Mouse (Mus musculus) midbrain, embryonic 14.5 days (tissue): ENCODE data around the gene Als2. TPM values are rescaled to one million over a fixed set of nuclear protein-coding genes. Genes with fewer than 3 reads are reported as not detected.
A peak's percentile ranks its signal among the peaks of the same experiment; 100 is the strongest.

Experiments used
- ATAC-seq: fragments of 200-750 bp; cut with Nextera tagmentation; 2 replicates; pipeline ENCODE4 v1.8.0; 2017; ENCODE audit warnings: moderate number of reproducible peaks, moderate library complexity; ENCODE audit not compliant: low FRiP score, low TSS enrichment
- DNase-seq: peaks from one replicate; pipeline ENCODE4 v3.0.0-alpha.2; 2015
- H3K27ac ChIP-seq: fragments of 300-500 bp; sonication (generic); replicated peaks from 2 replicates; pipeline ENCODE4 v1.5.1; 2014; ENCODE audit warnings: mild to moderate bottlenecking, low read depth, low read length, moderate library complexity
- H3K27me3 ChIP-seq: fragments of 300-500 bp; sonication (generic); 2 replicates; pipeline ENCODE4 v1.6.1; 2014; ENCODE audit warnings: low read length, control low read depth, mixed read lengths; ENCODE audit not compliant: control insufficient read depth, insufficient read depth
- H3K36me3 ChIP-seq: fragments of 300-500 bp; sonication (generic); 2 replicates; pipeline ENCODE4 v1.6.1; 2014; ENCODE audit warnings: low read length, control low read depth; ENCODE audit not compliant: control insufficient read depth, insufficient read depth
- H3K4me1 ChIP-seq: fragments of 300-500 bp; sonication (generic); 2 replicates; pipeline ENCODE4 v1.6.1; 2014; ENCODE audit warnings: mild to moderate bottlenecking, antibody characterized with exemption, low read length, control low read depth; ENCODE audit not compliant: control insufficient read depth, insufficient read depth
- H3K4me2 ChIP-seq: fragments of 300-500 bp; sonication (generic); 2 replicates; pipeline ENCODE4 v1.6.1; 2014; ENCODE audit warnings: mild to moderate bottlenecking, low read length, moderate library complexity
- H3K4me3 ChIP-seq: fragments of 300-500 bp; sonication (generic); replicated peaks from 2 replicates; pipeline ENCODE4 v1.5.1; 2014; ENCODE audit warnings: low read depth, low read length
- H3K9ac ChIP-seq: fragments of 300-500 bp; sonication (generic); replicated peaks from 2 replicates; pipeline ENCODE4 v1.6.1; 2014; ENCODE audit warnings: mild to moderate bottlenecking, low read length, moderate library complexity
- H3K9me3 ChIP-seq: fragments of 300-500 bp; sonication (generic); 2 replicates; pipeline ENCODE4 v1.6.1; 2016; ENCODE audit warnings: low read length, control low read depth, mixed read lengths; ENCODE audit not compliant: control insufficient read depth
- WGBS: fragments of 180-500 bp; shearing (Covaris S2); extraction: QIAGEN DNeasy Blood & Tissue Kit; methylation state at CpG from one replicate; pipeline ENCODE4 v1.1.7; 2014; 5-methylcytosine and 5-hydroxymethylcytosine counted together
- polyA plus RNA-seq: library from polyadenylated mRNA; unstranded; fragments of >200 nt; fragmentation: Nextera tagmentation; extraction: Ambion mirVana; gene quantifications from 2 replicates; pipeline ENCODE4 v1.2.1, GENCODE M21; 2014

Als2 gene
- polyA plus RNA-seq, 1 experiment from 2014 or later, result 24.1 TPM

GRCm38 (mm10) chr1:59119720-59120457, 117.1 kb downstream of the Als2 start, which contains the start of gene Tmem237:
TSS of gene Tmem237 (minus strand) at chr1:59120408.
- Histone ChIP-seq H3K27ac (peak within 1 kb of the TSS; percentile 96), H3K9ac (peak within 1 kb of the TSS; percentile 95), H3K4me2 (peak within 1 kb of the TSS; percentile 79), H3K36me3 (peaks cover 17% of the 10 kb centered on the region), H3K4me3 (peak within 1 kb of the TSS; percentile 75), H3K9me3 (no peaks in the 10 kb centered on the region), H3K27me3 (no peaks in the 10 kb centered on the region), H3K4me1 (0 out of 2 replicates have a peak, but pooled peaks cover 7% of the 10 kb centered on the region)
- DNase-seq, result peak; percentile 96
- WGBS, result under 1% methylated on average over 74 of the region's 74 CpGs
- ATAC-seq, result peak; percentile 98

Other genes starting within 250 kb of the Als2 start
- gene C2cd6, start 142.3 kb downstream of the Als2 start, polyA plus RNA-seq, result 4.1 TPM in 1 of 2 replicates, not detected in the other
- gene Tmem237, start 116.8 kb downstream of the Als2 start, polyA plus RNA-seq, result 24.3 and 48.2 TPM in 2 replicates
- 0.89 and 1.4 TPM in 2 replicates for gene Mpp4, start 73.8 kb downstream of the Als2 start, polyA plus RNA-seq
- 1.2 and 1.7 TPM in 2 replicates for gene Cdk15, start 19.7 kb upstream of the Als2 start, polyA plus RNA-seq
- 4.2 TPM in 2 replicates for gene Fzd7, start 245.2 kb upstream of the Als2 start, polyA plus RNA-seq